Mouse (Mus musculus): Measurements from ENCODE around the gene Smbd1.

The Smbd1 gene

GRCm38 (mm10) chr16:32810321-32810720 lies at the start of gene Smbd1:
Smbd1 (minus strand) TSS chr16:32810477.
- DNase-seq, result no peak

GRCm38 (mm10) chr16:32858771-32859636 lies 48.7 kb upstream of the Smbd1 start:
- DNase-seq, result no peak

GRCm38 (mm10) chr16:32858356-32858755 lies 48.1 kb upstream of the Smbd1 start:
- no peak for DNase-seq

- DNase-seq, result no peak
Observed at GRCm38 (mm10) chr16:32856751-32857150, 46.5 kb upstream of the Smbd1 start.

- DNase-seq, result no peak
Observed at GRCm38 (mm10) chr16:32854050-32854571, 43.8 kb upstream of the Smbd1 start.

GRCm38 (mm10) chr16:32853492-32854049 lies 43.3 kb upstream of the Smbd1 start:
- no peak for DNase-seq

GRCm38 (mm10) chr16:32849042-32849830 lies 39.0 kb upstream of the Smbd1 start:
- no peak for DNase-seq

- DNase-seq, result no peak
Observed at GRCm38 (mm10) chr16:32847103-32847502, 36.8 kb upstream of the Smbd1 start.

GRCm38 (mm10) chr16:32831501-32831900 lies 21.2 kb upstream of the Smbd1 start:
- no peak for DNase-seq

- no peak for DNase-seq
Observed at GRCm38 (mm10) chr16:32829104-32829503, 18.8 kb upstream of the Smbd1 start.

GRCm38 (mm10) chr16:32826521-32826920 lies 16.2 kb upstream of the Smbd1 start:
- DNase-seq, result no peak

GRCm38 (mm10) chr16:32825380-32825779 lies 15.1 kb upstream of the Smbd1 start:
- DNase-seq, result no peak

- DNase-seq, result no peak
Observed at GRCm38 (mm10) chr16:32824061-32824460, 13.8 kb upstream of the Smbd1 start.

GRCm38 (mm10) chr16:32823487-32823886 lies 13.2 kb upstream of the Smbd1 start:
- DNase-seq, result no peak

GRCm38 (mm10) chr16:32822881-32823280 lies 12.6 kb upstream of the Smbd1 start:
- DNase-seq, result no peak

GRCm38 (mm10) chr16:32822450-32822827 lies 12.2 kb upstream of the Smbd1 start:
- DNase-seq, result no peak

- DNase-seq, result no peak
Observed at GRCm38 (mm10) chr16:32821772-32822449, 11.6 kb upstream of the Smbd1 start.

- no peak for DNase-seq
Observed at GRCm38 (mm10) chr16:32818441-32818840, 8.2 kb upstream of the Smbd1 start.

GRCm38 (mm10) chr16:32818036-32818435 lies 7.8 kb upstream of the Smbd1 start:
- no peak for DNase-seq

GRCm38 (mm10) chr16:32815160-32815605 lies 4.9 kb upstream of the Smbd1 start:
- DNase-seq, result no peak

GRCm38 (mm10) chr16:32814539-32814938 lies 4.3 kb upstream of the Smbd1 start:
- peak; percentile 32 for DNase-seq

- DNase-seq, result no peak
Observed at GRCm38 (mm10) chr16:32813771-32814170, 3.5 kb upstream of the Smbd1 start.

- no peak for DNase-seq
Observed at GRCm38 (mm10) chr16:32813362-32813761, 3.1 kb upstream of the Smbd1 start.

Measured in right cerebral cortex, postnatal 25 days (tissue).